Mouse (Mus musculus) left cerebral cortex, postnatal 14 days (tissue): ENCODE results near the gene Usp31. TPM values are rescaled to one million over a fixed set of nuclear protein-coding genes. Genes with fewer than 3 reads are reported as not detected.
A peak's percentile ranks its signal among the peaks of the same experiment; 100 is the strongest.

Experiments used
- DNase-seq, 2 experiments: peaks; one replicate each; pipeline ENCODE4 v3.0.0; 2021 to 2022; ENCODE audit warnings: low spot score in 2 of 2, mixed read lengths in 1 of 2
- intact Hi-C: fragments of 180-260 bp; cut with DNase I; formaldehyde crosslinking; loops from one replicate; pipeline ENCODE4 v1.15.1; 2025
- long read RNA-seq, 2 experiments: library from polyadenylated mRNA; stranded (forward); transcript quantifications; one replicate each; pipeline ENCODE4 v2.0.0; 2021
- total RNA-seq, 2 experiments: library from RNA; stranded (reverse); gene quantifications; 2 replicates each; pipeline ENCODE4 v1.2.3; 2021

The Usp31 gene
- total RNA-seq: 10 to 100 TPM; 59.1 to 61.4 TPM
- long read RNA-seq, experiment 1, full-length matches to known transcripts: 1 of 11 reads
- long read RNA-seq, experiment 1, partial matches to known transcripts: 1 of 11 reads
- long read RNA-seq, experiment 1, other reads (novel, unspliced or antisense): 9 of 11 reads
- long read RNA-seq, experiment 2, partial matches to known transcripts: 12 of 12 reads
- long read RNA-seq, experiment 2, other reads (novel, unspliced or antisense): 0 of 12 reads

DNA sequence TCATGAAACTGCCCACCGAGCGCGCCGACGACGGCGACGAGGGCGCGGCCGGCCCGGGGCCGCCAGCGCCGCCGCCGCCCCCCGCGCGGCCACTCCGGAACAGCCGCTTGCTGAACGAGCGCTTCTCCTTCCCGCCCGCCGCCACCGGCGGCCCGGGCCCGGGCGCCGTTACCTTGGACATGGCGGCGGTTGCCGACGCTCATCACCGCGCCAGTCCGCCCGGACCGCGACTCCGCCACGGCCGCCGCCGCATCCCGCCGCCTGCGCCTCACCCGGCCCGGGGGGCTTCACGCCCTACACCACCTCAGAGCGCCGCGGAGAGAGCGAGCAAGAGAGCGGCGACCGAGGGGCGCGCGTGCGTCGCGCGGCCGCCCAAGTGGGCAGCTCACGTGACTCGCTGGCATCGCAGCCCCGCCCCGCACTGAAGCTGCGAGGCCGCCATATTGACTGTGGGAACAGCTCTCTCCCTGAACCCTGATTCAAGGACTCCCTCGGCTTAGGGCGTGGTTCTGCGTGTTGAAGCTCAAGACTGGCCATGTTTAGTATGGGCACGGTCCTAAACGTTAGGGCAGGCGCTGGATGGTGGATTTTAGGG, at the start of gene Usp31:
TSS of gene Usp31 (minus strand) at position 181 of the 595 bp plus-strand sequence.
- intact Hi-C loops: no loop called here
- peak; percentile 97 to 98 for DNase-seq

DNA sequence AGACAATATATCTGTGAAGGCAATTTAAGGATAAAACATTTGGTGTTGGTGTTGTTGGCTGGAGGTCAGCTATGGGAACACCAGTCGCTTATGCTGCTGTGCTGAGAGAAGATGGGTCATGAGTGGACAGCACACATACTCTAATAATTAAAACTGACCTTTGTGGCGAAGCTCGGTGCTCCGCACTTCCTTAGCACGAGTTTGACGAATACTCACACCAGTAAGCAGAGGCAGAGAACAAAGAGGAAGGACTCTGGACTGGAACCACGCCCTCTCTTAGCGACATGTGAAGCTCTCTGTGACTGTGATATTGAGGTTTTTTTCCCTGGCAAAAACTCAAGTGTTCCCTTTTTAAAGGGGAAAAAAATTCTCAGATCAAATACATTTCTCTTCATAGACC, 47.7 kb upstream of the Usp31 start:
- no peak for DNase-seq
- intact Hi-C loops: no loop called here

DNA sequence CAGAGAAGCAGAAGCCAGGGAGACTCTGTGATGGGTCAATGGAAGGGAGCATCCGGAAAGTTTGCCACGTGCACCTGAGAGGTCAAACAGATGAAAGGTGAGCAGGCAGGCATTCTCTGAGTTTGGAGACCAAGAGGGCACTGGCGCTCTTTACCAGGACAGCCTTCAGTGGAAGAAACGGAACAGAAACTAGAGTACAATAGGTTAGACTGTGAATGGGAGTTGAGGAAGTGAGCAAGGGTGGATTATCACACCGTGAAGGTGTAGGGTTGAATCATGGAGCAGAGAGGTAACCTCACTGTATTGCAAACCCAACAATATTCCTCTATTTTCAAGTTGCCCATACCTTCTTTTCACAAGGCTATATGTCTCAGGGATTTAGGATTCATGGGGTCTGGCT, 43.2 kb upstream of the Usp31 start:
- DNase-seq: no peak
- intact Hi-C loops: no loop called here

DNA sequence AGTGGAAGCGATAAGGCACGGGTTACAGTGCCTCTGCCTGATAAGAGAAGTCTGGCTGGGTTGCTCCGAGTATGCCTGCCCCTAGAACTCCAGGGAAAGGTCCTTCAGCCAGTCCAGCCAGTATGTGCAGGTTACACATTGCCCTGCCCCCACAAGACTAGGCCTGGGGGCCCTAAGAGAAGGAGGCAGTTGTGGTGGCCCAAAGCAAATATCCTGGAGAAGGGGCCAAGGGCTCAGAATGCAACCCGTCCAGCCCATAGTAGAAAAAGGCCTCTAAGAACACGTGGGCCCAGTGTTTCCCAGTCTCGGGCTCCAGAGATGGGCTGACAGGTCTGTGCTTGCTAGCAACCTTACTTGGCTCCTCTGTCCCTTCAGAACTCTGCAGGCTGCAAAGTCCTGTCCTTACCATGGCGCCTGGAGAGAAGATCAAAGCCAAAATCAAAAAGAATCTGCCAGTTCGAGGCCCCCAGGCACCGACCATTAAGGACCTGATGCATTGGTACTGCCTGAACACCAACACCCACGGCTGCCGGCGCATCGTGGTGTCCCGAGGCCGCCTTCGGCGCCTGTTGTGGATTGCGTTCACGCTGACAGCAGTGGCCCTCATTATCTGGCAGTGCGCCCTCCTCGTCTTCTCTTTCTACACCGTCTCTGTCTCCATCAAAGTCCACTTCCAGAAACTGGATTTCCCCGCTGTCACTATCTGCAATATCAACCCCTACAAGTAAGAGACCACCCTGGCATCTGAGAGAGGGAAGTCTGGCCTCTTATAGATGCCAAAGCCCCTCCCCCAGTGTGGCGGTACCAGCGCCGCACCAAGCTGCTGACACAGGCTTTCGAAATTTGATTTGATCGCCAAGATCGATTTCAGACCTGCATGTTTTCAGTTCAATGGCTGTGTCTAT, 30.7 kb upstream of the Usp31 start:
- no peak for DNase-seq
- intact Hi-C loops: no loop called here

DNA sequence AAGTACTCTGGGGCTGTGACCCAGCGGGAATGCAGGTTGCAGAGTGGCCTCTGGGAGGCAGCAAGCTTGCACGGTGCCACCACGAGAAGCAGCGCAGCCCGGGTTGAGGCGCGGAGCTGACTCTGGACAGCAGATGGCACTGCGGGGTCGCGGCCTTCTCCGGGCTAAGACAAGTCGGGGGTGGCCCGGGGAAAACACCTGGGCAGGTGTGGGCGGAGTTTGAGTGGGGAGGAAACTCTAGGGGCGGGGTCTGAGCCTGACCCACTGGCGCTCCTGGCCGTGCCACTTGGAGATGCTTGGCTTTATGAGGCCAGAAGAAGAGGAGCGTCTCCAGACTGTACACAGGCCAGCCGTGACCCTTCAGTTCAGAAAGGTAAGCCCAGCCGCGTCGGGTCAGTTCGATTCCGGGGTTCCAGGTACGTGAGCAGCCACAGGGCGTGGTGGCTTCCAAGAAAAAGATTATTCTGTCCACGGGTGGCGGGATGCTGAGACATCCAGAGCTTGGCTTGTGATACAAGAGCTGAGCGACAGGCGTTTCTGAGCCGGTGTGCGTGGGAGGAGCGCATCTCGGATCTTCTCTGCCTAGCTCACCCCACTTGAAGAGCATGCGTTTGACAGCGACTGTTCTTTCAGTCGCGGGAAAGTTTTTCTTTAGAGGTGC, 27.2 kb upstream of the Usp31 start, which contains the start of gene Scnn1g:
TSS of gene Scnn1g (plus strand) at position 309 of the 661 bp plus-strand sequence.
- intact Hi-C loops: loop anchor here (1.0 kb wide), 1 partner anchor 230 kb away; no protein-coding TSS in a partner anchor
- peak; percentile 87 to 89 for DNase-seq

DNA sequence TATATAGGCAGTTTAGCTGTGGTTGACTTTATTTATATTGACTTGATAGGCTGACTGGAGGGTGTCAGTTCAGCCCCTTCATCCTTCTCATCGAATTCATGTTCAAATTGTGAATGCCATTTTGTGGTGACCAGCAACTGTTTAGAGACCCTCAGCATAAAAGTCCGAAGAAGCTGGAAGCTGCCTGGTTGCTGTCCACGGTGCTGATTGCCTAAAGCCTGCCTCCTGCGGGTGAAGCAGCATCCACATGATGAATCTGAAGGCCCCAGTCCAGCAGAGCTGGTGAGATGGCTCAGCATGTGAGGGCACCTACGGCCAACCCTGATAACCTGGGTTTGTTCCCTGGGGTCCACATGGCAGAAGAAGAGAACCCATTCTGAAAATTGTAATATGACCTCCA, 23.2 kb upstream of the Usp31 start:
- DNase-seq: no peak
- intact Hi-C loops: no loop called here

DNA sequence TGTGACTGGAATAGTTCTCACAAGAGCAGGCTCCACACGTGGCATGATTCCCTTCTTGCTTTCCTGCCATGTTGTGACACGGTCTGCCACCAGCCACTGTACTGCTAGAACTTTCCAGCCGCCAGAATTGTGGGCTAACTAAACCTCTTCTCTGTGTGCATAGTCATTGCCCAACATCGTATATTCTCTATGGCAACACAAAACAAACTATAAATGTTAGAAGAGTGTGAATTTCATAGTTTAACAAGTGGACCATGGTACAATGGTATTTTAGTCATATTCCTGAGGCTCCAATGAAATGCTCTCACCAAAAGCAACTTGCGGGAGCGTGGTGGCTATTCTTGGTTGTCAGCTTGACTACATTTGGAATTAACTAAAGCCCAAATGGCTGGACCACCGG, 10.0 kb upstream of the Usp31 start:
- intact Hi-C loops: no loop called here
- peak; percentile 29 to 76 for DNase-seq

DNA sequence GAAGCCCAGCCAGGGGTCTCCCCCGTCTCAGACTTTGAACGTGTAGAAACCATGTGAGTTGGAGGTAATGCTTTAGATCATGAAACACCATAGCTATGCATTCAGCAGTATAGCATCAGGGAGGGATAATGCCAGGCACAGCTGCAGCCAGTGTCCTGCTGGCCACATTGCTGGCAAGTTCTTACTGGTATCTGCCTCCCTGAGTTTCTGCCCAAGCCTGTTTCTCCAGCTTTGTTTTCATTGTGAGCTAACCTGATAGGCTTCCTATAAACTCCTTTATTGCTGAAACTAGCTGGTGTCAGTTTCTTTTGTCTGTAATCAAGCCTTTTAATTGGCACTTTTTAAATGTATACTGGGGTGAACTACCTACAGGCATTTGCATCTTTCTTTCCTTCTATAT, 4.1 kb upstream of the Usp31 start:
- intact Hi-C loops: no loop called here
- no peak for DNase-seq

DNA sequence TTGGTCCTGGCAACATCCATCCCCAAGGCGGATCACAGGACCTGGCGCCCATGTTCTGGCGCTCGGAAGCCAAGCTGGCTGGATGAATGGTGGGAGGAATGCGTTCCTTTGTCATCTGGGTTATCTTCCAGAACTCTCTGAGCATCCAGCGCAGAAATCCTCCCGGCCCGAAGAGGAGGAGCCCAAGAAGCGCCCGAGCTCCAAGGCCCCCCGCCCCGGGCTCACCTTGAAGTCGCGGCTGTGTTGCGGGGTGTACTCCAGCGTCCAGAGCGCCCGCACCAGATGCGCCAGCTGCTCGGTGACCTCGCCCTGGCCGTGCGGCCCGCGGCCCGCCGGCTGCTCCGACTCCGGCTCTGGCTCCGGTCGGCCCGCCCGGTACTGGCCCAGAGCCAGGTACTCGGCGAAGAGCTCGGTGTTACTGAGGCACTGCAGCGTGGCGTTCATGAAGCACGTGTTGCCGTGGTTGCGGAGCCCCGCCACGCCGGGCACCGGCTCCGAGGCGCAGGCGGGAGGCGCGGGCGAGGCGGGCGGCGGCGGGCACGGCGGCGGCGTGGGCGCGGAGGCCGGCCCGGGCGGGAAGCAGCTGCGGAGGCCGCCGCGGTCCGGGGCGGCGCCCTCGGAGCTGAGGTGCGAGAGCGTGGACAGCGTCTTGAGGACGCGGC, 511 bp downstream of the Usp31 start:
- intact Hi-C loops: no loop called here
- DNase-seq: peak; percentile 37 to 53

DNA sequence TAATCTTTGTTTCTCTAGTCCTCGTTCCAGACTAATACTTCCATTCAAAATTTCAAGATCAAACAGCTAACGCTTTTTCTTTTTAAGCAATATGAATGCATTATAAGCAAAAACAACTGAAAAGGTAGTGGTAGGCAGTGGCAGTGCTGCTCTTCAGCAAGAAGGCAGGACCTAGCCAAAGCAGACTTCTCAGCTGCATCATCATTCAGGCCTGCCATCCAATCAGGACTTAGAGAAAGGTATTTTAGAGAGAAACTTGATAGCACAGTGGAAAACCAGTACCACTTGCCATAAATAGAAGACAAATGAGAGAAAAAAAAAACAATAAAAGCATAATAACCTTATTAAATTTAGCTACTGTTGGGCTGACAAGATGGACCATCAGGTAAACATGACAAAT, 2.0 kb downstream of the Usp31 start:
- intact Hi-C loops: no loop called here
- no peak for DNase-seq

DNA sequence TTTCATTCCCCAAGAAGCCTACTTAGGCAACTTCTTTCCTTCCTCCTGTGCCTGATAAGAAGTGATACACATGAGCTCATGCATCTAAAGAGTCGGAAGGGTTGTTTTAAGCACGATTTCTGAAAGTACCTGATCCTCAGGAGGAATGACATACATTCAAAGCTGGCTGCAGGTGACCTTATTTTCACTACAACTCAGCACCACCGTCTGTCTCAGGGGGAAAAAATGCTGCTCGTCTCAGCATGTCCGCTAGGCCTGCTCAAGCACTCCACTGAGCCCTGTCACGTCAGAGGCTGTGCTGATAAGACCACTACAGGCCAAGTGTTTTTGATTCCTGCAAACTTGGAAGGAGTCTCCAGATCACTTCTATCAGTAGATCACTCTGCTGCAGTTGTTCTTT, 5.1 kb downstream of the Usp31 start:
- no peak for DNase-seq
- intact Hi-C loops: no loop called here

DNA sequence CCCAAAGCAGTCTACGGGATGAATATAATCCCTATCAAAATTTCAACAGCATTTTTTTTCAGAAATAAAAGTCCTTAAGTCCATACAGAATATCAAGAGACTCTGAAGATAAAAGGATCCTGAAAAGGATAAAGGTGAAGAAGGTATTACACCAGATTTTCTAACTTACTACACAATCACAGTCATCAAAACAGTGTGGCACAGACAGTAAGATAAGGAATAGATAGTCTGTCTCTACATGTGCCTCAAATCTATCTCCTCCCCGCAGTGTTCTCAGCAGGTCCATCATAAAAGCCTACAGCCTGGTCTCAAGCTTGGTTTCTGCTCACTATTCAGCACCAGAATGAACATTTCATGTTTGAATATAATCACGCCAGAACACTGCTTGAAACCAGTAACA, 6.6 kb downstream of the Usp31 start:
- DNase-seq: no peak
- intact Hi-C loops: no loop called here

DNA sequence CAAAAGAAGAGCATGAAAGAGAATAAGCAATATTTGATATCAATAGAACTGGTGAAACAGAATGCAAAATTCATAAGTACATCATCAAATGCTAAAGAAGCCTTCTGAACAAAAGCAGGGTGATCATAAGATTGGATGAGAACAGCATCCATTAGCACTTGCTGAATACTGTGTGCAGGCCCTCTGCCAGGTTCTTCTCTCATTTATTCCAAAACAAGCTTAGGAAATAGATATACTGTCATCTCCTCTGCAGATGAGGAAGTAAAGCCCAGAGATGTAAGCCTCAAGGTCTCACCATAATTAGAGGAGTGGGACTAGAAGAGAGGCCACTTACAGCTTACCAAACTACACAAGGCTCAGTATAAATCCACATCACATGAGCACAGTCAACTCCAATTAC, 7.8 kb downstream of the Usp31 start:
- DNase-seq: no peak
- intact Hi-C loops: no loop called here

DNA sequence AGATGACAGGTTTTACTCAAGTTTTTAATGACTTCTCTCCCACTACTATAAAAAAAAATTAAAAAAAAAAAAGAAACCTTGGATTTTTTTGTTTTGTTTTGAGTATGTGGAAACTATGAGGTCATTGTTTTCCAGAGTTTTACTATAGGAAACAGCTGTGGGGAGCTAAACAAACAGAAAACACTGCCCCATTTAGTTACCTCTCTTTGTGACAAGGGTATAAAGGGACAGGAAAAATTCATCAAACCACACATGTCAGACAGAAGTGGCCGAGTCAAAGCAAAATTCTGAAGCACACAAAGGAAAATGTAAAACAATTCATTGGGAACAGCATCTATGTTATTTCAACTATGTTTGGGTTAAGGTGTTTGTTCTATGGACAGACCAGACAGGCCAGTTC, 9.5 kb downstream of the Usp31 start:
- intact Hi-C loops: no loop called here
- DNase-seq: no peak

DNA sequence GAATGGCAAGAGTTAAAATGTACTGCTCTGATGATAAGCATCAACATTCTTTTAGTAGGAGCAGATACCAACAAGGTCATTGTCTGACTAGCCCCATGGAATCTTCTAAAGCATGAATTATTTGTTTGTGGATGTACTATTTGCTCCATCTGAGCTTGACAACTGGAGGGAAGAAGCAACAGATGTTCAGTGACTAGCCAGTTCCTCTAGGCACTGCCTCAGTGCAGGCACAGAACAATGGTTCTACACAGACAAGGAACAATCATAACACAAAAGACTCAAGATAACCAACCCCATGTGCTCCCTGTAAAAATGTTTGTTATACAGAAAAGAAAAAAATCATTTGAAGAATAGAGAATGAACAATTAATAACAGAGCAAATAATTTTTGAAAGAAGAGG, 9.9 kb downstream of the Usp31 start:
- intact Hi-C loops: no loop called here
- DNase-seq: no peak

DNA sequence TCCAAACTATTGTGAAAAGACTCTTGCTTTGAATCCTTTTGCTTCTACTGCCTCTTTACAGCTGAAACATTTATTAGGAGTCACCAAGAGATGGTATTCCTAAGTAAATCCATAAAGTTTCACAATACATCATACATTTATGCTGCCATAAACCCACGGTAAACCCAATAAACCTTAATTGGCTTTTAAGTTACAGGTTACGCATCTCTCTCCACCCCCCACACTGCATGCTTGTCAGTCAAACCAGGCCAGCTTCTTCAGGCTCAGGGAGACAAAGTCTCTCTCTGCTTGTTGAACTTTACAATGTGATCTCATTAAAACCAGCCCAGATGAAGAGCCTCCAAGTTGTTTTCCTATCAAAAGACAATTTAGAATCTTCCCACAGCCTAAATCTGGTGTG, 15.2 kb downstream of the Usp31 start:
- intact Hi-C loops: no loop called here

DNA sequence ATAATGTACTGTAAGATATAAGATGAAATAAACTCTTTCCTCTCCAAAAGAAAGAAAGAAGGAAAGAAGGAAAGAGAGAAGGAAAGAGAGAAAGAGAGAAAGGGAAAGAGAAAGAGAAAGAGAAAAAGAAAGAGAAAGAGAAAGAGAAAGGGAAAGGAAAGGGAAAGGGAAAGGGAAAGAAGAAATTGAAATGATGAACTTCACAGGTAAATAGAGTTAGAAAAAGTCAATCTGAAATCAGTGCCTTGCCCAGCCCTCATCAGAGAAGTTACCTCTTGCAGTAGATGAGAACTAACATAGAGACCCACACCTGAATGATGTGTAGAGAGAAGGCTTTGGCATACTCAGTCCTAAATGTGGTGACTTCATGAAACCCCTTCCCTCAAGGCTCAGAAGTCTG, 17.7 kb downstream of the Usp31 start:
- intact Hi-C loops: no loop called here

More for the DNA sequence above, 15.2 kb downstream of the Usp31 start:
- DNase-seq: no peak

DNA sequence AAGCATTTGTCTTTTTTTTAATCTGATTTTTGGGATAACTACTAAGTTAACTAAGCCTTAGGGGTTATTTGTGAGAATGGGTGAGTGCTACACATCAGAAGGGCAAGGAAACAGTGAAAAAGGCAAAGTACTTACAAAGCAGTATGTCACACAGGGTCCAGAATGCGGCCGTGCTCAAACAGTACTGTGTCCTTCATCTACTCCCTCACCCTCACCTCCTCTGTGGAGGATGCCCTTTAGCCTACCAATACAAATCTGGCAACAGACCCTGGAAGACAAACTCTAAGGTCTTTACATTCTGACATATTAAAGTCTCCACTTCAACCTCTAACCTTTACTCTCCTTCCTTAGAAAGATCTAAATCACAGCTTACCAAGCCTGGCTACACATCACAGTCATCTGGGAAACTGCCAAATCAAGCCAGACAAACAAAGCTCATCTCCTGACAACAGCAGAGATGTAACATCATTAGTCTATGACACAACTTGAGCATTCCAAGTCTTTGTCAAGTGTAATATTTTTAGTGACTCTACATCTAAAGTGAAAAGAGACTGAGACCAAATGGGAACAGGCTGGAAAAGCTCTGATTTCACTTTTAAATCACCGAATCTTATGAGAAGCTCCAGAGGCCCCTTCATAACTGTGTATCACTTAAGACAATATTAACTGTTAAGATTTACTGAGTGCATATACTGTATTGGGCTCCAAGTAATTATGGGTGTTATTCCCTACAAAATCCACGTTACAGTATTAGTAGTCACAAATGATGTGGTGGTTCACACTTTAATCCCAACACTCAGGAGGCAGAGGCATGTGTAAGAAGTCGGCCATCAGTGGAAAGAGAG, 21.7 kb downstream of the Usp31 start:
- DNase-seq: no peak
- intact Hi-C loops: no loop called here

More for the DNA sequence above, 17.7 kb downstream of the Usp31 start:
- DNase-seq: no peak

DNA sequence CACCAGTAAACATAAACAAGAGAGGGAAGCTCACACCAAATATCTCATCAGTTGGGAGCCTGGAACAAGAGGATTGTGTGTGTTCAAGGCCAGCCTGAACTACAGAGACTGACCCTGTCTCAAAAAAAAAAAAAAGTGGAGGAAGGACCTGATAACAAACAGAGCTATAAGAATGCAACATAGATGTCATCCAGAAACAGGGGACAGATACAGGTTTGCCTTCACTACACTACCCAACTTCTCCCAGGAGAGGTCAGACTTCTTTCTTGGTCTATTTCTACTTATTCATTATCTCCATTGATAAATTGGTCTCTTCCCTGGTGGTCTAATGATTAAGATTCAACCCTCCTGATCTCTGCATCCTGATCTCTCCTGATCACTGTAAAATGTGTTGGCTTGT, 25.9 kb downstream of the Usp31 start:
- no peak for DNase-seq
- intact Hi-C loops: no loop called here
